Mouse (Mus musculus) MN1 (cell line): Measurements from ENCODE around the gene Selenon.

ENCODE experiments used
- DNase-seq: peaks from one replicate; pipeline ENCODE4 v3.0.0-alpha.2; 2016; ENCODE audit warnings: low spot score

Selenon gene

DNA sequence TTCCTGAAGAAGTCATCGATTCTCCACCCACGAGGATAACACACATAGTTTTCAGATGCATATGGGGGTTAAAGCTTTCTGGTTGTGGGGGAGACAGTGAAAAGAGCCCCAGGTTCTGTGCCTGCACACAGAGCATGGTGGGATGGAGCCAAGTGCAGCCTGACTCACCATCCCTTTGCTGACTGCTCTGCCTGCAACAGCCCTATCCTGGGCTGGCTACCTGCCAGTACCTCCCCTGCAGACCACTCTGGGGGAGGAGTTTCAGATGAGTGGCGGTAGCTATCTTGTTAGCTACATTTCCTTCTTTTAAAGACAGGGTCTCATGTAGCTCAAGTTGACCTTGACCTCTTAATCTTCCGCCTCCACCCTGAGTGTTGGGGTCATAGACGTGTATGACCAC, 26.4 kb upstream of the Selenon start:
- peak; percentile 81 for DNase-seq

DNA sequence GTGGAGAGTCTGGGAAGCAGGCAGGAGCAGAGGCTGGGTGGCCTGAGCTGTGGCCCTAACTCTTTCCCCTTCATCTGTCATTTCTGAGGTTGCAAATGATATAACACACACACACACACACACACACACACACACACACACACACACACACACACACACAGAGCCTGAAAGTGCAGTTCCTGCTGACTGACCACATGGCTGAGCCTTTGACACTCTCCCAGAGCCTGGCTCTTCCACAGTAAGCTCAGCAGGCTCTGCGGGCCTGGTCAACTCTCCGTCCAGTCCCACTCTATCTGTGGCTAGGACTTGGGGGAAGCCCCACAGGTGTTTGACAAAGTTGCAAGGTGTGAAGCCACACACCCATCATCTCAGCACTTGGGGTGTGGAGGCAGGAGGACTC, 25.3 kb upstream of the Selenon start:
- no peak for DNase-seq

DNA sequence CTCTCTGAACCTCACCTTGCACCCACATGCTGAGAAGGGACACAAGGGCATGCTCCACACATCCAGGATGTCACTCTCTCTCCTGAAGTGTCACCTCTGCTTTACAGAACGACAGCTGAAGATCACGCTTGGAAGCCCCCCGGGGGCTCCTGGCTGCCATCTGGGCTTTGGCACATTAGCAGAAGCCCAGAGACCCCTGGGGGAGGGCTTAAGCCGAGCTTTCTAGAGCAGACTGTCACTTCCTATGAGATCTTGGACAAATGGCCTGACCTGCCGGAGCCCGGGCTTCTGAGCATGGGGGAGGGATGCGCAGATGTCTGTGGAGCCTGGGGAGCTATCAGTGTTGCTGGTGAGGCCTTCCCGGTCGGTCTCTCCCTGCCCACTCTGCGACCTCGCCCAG, 23.5 kb upstream of the Selenon start:
- no peak for DNase-seq

DNA sequence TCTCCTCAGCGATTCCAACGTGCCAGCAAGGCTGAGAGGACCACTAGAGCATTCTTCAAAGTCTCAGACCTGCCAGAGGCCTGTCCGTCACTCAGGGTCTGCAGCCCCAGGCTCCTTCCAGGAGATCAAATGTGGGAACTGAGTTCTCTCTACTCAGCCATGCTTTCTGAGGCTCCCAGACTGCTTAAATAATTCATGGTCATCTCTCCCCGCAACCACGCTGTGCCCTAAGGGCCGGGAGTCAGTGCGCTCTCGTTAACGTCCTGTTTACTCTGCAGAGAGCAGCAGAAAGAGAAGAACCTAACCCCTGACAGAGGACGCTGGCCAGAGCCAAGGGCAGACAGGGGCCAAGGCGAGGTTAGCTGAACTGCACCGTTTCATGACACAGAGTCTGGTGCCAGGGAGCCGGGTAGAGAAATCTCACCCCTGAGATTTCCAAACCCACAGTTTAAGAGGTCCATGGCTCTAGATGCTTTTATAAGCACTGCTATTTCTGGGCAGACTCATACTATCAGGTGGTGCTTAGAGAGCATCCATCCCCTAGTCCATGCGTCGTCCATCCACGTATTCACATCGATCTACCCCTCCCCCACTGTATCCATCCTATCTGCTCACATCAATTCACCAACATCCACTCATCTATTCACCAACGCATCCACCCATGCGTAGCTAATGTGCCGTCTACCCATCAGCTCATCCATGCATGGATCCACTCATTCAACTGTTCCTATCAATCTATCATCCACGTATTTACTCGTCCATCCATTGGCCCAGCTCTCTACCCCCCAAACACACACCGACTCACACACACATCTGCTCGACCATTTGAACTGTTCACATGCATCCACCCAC, 20.7 kb upstream of the Selenon start:
- DNase-seq, result no peak

DNA sequence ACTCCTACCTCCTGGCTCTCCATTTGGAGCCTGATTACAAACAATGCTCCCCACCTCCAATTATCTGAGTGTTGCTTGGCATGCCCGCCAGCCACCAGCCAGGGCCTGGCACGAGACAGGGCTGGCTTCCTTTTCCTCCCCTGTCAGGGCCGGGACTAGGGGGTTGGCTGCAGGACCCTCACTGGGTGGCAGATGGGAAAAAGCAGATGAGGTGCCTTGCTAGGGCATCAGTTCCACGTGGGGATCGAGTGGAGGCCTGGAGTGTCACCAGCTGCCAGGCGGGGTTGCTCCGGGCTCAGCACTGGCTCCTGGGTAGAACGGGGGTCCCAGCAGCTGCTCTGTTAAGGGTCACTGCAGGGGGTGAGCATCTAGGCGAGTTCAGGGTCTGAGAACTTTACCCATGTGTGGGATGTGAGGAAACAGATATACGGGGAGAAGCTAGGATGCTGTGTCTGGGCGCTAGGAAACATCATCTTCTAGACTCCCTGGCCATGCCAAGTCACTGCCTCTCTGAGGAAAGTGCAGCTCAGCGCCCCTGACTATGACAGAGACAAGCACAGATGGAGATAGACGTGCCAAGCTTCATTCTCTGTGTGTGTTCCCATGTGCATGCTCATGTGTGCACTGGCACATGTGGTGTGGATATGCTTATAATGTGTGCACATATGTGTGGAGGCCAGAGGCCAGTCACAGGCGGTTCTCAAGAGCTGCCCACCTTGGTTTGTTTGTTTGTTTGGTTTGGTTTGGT, 18.9 kb upstream of the Selenon start:
- DNase-seq, result no peak

DNA sequence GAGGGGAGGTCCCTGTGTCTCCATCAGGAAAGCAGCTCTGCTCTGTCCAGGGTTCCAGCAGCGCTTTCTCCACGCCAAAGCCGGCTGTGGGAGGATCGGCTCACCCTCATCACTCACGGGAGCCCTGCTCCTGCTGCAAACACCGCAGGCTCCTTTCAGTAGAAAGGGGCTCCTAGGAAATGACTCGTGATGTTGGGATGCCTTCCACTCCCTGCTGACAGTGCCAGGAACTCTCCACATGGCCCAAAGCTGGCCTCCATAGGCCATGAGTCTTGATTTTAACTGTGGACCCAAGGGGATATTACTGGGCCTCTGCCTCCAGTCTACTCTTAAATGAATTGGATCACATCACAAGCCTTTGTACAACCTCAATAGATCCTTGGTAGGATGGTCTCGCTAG, 17.9 kb upstream of the Selenon start:
- DNase-seq, result no peak

DNA sequence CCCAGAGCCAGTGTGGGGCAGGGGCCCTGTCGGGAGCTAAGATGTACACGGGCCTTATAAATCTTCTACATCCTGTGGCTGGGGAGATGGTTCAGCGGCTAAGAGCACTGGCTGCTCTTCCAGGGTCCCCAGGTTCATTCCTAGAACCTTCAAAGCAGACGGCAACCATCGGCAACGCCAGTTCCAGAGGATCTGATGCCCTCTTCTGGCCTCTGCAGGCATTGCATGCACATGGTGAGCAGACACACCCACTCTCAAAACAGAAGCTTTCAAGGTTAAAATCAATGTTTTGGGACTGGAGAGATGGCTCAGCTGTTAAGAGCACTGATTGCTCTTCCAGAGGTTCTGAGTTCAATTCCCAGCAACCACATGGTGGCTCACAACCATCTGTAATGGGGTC, 17.2 kb upstream of the Selenon start:
- DNase-seq, result no peak

DNA sequence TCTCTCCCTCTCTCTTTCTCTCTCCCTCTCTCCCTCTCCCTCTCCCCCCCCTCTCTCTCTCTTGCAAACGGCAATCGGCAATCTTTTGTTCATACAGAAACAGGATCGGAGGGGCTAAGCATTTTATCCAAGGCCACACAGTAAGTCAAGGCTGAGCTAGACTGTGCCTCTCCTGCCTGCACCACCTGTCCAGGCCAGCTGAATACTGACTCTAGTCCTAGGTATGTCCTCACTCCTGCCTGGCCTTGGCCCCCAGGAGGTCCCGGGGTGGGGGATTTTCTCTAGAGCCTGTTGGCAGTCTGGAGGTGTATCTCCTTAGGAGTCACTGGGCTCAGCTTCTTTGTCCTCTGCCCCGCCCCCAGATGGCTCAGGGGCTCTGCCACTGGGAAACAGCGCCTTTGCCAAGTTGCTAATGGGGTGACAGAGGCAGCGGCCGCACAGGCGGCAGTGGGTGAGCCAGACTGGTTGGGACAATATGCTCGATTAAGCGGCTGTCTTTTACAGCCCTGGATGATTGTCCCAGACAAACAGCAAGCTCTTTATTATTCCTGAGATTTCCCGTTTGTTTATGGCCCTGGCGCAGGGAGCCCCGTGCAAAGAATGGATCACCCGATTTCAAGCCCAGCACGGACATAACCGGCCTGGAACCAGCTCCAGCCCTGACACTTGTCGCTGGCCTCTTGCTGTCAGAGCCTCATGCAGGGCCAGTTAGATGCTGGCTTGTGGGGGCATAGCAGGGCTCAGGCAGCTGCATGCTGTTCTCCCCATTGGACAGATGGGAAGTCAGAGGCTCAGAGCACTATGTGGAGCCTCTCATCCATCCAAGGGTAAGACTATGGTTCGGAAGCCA, 15.6 kb upstream of the Selenon start:
- no peak for DNase-seq

DNA sequence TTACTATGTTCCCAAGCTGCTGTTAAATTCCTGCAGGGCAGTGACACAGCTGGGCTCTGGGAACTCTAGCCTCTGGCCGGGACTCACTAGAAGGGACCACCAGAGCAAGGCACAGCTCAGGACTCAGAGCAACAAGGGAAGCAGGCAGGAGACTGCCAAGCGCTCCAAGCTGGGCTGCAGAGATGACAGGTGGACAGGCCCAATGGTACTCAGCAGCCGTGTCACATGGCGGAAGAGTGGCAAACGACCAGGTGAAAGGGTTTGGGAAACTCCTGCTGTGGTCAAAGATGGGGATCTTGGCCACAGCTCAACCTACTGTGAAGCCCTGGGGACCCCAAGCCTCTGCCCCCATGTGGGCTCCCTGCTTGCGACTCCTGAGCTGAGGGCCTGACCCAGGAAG, 12.1 kb upstream of the Selenon start:
- no peak for DNase-seq

DNA sequence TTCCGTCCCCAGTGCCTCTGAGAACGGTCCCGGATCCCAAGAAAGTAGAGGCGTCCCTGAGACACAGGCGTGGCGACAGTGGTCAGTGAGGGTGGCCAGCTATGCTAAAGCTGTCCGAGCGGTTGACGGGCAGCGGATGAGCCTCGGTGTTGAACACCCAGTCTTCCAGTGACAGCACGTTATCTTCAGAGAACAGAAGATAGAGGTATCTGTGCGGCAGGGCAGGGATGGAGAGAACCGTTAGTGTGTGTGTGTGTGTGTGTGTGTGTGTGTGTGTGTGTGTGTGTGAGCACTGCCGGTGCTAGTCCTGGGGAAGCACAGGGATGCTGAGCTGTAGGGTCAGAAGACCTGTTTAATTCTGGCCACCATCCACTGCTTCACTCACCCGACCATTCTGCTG, 11.7 kb upstream of the Selenon start:
- DNase-seq, result no peak

DNA sequence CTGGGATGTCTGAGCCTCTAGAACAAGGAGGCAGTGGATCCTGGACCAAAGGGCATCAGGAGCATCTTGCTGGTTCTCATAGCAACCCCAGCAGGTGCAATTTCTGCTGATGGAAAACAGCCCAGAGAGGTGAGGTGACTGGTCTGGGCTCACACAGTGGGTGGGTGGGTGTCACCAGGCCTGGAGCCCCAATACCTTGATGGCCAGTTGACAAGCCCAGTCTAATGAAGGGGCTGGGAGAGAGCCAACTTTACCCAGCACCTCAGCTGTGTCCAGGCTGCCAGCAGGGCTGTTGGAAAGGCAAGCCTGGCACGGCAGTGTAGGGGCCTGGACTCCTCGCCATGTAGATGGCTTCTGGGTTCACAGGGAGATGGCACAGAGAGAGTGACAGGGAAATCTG, 10.0 kb upstream of the Selenon start:
- no peak for DNase-seq

DNA sequence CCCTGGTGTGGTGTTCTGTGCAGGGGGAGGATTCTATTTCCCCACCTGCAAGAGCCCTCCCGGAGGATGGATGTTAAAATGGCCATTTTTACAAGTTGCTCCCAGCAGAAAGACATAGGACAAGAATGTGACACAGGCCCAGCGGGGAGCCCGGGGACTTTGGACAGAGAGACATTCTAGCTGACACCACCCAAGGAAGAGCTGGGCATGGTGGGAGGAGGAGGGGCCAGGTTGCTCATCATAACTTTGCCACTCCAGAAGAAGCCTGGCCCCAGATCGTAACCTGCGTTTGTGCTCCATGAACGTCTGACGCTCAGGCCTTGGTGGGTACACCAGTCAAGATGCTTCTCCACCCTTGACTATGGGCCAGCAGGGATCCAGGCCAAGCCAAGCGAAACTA, 8.7 kb upstream of the Selenon start:
- no peak for DNase-seq

DNA sequence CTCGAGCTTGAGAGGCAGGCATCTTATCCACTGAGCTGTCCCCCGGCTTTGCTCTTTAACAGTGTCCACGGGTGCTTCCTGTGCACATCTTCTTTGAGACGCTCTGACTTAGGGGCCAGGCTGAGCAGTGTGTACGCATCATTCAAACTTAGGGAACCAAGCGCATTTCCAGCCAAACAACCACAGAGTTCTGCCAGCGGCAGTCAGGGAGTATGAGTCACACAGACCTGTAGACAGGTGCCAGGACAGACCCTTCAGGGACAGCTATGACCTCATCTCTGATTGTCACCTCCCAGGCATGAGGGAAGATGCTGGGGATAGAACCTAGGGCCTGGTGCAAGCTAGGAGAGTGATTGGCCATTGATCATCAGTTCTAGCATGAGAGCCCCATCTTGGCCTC, 7.2 kb upstream of the Selenon start:
- peak; percentile 52 for DNase-seq

DNA sequence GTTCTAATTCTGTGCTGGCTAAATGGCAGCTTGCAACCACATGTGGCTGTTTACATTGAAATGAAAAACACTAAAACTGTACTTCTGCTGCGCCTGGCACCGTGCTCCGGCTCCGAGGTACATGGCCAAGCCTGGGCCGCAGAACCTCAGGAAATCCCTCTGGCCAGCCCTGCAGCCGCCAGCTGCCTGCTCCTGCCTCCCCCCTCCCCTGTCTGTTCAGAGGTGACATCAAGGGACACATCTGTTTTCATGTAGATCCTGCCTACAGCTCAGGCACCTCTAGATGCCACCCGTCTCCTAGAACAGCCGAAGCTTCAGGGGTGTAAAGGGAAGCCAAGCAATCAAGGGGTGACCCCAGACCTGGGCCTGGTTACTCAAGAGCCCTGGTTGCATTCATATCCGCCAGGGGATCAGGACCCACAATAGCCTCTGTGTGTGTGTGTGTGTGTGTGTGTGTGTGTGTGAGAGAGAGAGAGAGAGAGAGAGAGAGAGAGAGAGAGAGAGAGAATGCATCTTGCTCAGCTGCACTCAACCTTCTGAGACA, 6.7 kb upstream of the Selenon start:
- no peak for DNase-seq

DNA sequence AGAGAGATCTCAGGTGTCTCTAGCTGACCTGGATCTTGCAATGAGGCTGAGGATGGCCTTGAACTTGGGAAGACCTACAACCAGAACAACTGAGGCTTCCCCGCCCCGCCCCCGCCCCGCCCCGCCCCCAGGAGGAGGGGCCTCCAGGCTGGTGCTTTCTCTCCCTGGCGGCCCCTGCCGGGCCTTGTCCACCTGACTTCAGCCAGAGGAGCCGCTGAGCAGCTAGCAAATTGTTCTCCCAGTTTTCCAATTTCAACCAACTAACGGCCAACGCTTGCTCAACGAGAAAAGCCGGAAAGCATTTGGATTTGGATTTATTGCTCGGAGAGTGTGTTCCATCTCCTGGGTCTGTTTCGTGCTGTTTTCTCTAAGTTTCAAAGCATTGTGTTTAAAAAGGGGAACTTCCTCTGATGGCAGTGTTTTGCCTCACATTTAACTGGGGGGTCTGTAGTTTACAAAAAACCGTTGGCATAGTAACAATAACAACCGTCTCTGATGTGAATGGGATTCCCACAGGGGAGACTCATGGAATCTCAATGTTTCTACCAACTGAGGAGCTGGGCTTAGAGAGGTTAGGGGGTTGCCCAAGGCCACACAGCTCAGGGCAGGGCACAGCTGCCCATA, 5.8 kb upstream of the Selenon start:
- DNase-seq, result no peak

DNA sequence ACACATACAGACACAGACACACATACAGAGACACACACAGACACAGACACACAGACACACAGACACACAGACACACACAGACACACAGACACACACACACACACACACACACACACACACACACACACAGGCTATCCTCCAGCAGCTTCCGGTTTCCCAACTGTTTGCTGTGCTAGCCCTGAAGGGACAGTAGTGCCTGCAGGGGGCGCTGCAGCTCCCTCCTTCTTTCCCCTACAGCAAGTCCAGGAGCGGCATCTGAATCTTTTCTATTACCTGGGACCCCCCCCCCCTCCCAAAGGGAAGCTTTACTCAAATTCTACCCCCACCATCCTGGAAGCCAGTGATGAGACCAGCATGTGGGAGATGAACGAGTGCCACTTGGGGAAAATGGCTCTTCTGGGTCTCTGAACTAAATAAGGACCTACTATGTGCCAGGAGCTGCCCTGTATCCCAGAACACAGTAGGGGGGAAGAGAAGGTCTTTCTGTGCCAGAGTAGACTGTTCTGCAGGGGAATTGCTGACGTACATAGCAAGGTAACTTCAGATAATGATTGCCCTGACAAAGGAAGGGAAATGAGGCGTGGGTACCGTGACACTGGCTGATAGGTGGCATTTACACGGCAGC, 4.1 kb upstream of the Selenon start:
- no peak for DNase-seq

DNA sequence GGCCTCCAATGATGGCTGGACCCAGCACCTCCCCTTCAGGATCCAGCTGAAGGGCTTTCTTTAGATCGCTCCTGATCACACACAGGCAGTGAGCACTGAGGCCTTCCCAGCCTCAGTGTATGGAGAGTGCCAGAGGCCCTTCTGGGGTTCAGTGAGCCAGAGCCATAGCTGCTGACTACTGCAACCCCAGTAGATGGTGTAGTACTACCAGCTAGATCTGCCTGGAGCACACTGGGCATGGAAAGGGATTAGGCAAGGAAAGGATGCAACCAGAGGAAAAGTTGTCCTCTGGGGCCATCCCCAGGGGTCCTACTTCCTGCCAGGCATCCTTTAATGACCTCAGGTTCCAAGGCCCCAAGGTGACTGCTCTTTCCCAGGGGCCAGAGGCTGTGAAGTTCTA, 1.7 kb upstream of the Selenon start:
- DNase-seq, result no peak

DNA sequence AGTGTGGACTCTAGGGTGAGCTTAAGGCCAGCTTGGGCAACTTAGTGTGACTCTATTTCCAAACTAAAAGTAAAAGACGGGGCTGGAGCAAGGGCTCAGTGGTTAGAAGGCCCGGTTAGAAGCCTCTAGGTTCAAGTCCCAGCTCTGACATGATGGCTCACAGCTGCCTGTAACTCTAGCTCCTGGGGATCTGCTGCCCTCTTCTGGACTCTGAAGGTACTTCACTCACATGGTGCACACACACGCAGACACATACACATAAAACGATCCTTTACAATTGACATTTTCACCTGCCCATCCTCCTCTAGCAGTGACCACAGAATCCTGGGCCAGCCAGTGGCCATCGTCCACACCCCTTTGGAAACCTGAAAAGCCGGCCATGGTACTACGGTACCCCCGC, 2.1 kb downstream of the Selenon start:
- DNase-seq, result no peak

DNA sequence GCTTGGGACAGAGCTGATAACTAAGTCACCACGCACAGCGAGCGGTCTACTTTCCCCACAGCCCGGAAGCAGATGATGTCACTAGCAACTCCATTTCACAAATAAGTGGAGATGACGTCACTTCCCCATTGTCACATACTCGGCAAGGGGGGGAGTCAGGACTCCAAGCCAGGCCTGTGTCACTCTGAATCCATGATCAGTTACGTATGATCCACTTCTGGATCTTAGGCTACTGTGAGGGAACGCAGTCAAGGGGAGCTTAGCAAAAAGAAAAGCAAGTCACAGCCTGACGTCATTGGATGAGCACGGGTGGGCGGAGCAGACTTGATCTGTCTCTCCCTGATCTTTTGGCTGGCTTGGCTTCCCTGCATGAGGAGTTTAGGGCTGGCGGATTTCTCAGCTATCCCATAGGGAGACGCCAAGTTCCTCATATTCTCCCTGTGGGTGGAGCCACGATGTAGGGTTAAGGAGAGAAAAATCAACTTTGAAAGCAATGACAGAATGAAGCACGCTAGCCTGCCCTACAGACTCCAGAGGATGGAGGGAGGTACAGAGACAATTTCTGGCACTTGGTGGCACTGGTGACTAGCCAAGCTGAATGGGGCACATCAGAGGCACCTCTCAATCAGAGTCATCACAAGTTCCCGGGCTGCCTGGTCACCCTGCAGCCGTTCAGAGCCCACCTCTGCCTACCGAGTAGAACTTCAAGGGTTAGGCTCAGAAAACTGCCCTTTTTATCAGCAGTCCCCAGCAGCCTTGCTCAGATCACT, 3.6 kb downstream of the Selenon start:
- DNase-seq, result peak; percentile 67

DNA sequence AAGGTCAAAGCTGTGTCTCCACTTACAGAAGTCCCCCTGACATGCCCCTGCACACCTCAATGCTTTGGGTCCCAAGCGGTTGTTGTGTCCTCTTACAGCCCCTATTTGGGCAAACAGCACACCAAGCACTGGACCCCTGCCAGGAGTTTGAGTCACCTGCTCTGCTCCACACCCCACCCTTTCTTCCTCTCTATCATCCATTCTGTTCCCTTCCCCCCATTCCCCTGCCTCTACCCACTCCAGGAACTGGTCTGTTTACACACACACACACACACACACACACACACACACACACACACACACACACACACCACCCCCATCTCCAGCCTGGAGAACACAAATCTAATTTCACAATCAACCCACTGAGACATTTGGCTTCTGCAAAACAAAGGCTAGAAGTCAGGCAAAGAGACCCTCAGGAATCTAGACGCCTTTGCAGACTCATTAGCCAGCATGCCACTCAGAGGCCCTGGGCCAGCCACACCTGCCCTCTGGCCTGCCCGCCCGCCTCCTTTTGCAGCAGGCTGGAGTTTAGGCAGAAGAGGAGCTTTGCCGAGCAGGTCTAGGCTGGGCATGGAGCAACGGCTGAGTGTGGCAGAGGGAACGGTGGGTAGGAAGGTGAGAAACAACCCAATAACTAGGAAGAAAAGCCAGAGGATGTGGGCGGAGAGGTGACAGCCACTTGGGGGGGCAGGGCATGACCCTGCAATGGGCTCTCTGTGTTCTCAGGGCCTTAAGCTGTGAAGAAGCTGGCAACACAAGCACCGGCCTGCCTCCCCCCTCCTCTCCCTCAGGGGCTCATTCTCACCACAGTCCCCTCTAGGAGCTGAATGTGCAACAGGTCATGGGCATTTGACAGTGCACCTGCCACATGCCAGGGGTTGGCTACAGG, 4.9 kb downstream of the Selenon start:
- DNase-seq, result peak; percentile 84
